Comparison of ENCODE assay signal across 8 mouse cellular contexts in the genomic region with DNA sequence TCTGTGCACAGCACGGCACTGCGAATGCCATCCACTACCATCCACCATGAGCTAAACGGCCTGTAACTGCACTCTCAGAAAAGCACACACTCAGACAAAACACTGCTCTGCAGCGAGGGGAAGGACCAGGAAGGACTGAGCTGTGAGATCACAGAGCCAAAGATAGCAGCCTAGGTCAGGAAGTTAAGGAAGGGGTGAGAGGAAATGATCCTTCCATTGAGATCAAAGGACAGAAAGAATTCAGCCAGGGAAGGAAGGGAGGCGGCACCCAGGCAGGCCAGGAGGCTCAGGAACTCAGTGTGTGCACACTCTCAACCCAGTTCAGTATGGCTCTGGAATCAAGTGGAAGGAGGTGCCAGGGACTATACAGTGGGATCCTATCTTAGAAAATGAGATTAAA. TPM values are rescaled to one million over a fixed set of nuclear protein-coding genes. Genes with fewer than 3 reads are reported as not detected.
DNase-seq lines count a peak whose midpoint lies in the region; ATAC-seq and TF ChIP-seq lines count a peak whose summit lies in the region.

No protein-coding gene starts in this region.

- no peak for DNase-seq in liver, postnatal 0 days
- DNase-seq in liver, embryonic 11.5 days (ENCODE audit: low spot score) = no peak
- peak; percentile 37 to 64 for DNase-seq in kidney, postnatal 25 days
- peak; percentile 45 for DNase-seq in stomach, postnatal 0 days (ENCODE audit: low spot score)
- no peak for DNase-seq in midbrain, embryonic 14.5 days
- no peak for DNase-seq in cerebellum, adult 9-11 months

- no peak overlapping the region for H3K4me3 ChIP-seq in liver, postnatal 0 days (ENCODE audit: low read depth, low read length)
- no peak overlapping the region for H3K4me3 ChIP-seq in liver, embryonic 11.5 days (ENCODE audit: low read depth, low read length)
- H3K4me3 ChIP-seq in heart, embryonic 13.5 days = no peak overlapping the region
- no peak overlapping the region for H3K4me3 ChIP-seq in stomach, postnatal 0 days (ENCODE audit: low read depth, low read length)
- H3K4me3 ChIP-seq in midbrain, embryonic 14.5 days (replicated peaks; ENCODE audit: low read depth, low read length) = no peak overlapping the region

- no peaks in the 10 kb centered on the region for H3K36me3 ChIP-seq in liver, postnatal 0 days (replicated peaks; ENCODE audit: insufficient read depth, low read length)
- H3K36me3 ChIP-seq in liver, embryonic 11.5 days (ENCODE audit: control insufficient read depth, insufficient read depth, low read length) = no peaks in the 10 kb centered on the region; the same call in 1 of the 2 replicates
- H3K36me3 ChIP-seq in heart, embryonic 13.5 days = peaks cover 8% of the 10 kb centered on the region
- no peaks in the 10 kb centered on the region for H3K36me3 ChIP-seq in stomach, postnatal 0 days (ENCODE audit: control insufficient read depth, insufficient read depth, low read length)
- H3K36me3 ChIP-seq in midbrain, embryonic 14.5 days (ENCODE audit: control insufficient read depth, insufficient read depth, low read length) = no peaks in the 10 kb centered on the region

- H3K9me3 ChIP-seq in liver, postnatal 0 days (ENCODE audit: low read length) = no peaks in the 10 kb centered on the region; the same call in 1 of the 2 replicates
- H3K9me3 ChIP-seq in liver, embryonic 11.5 days (ENCODE audit: control insufficient read depth, low read length) = peaks cover 2% of the 10 kb centered on the region
- H3K9me3 ChIP-seq in heart, embryonic 13.5 days = peaks cover 8% of the 10 kb centered on the region; the same call in 1 of the 2 replicates
- H3K9me3 ChIP-seq in stomach, postnatal 0 days (ENCODE audit: control insufficient read depth, low read length) = no peaks in the 10 kb centered on the region
- H3K9me3 ChIP-seq in midbrain, embryonic 14.5 days (ENCODE audit: control insufficient read depth, low read length) = peaks cover 5% of the 10 kb centered on the region; the same call in 1 of the 2 replicates

- no peaks in the 10 kb centered on the region for H3K27me3 ChIP-seq in liver, postnatal 0 days (ENCODE audit: insufficient read depth, low read length)
- no peaks in the 10 kb centered on the region for H3K27me3 ChIP-seq in liver, embryonic 11.5 days (replicated peaks; ENCODE audit: control insufficient read depth, insufficient read depth, low read length)
- no peaks in the 10 kb centered on the region for H3K27me3 ChIP-seq in heart, embryonic 13.5 days (replicated peaks)
- H3K27me3 ChIP-seq in stomach, postnatal 0 days (ENCODE audit: control insufficient read depth, insufficient read depth, low read length) = no peaks in the 10 kb centered on the region
- H3K27me3 ChIP-seq in midbrain, embryonic 14.5 days (ENCODE audit: control insufficient read depth, insufficient read depth, low read length) = no peaks in the 10 kb centered on the region

- H3K4me1 ChIP-seq in liver, postnatal 0 days (ENCODE audit: insufficient read depth) = no peaks in the 10 kb centered on the region
- H3K4me1 ChIP-seq in liver, embryonic 11.5 days (replicated peaks; ENCODE audit: control insufficient read depth, insufficient read depth, low read length) = peaks cover 8% of the 10 kb centered on the region
- peaks cover 23% of the 10 kb centered on the region for H3K4me1 ChIP-seq in heart, embryonic 13.5 days
- H3K4me1 ChIP-seq in stomach, postnatal 0 days (replicated peaks; ENCODE audit: control insufficient read depth, insufficient read depth) = no peaks in the 10 kb centered on the region
- no peaks in the 10 kb centered on the region for H3K4me1 ChIP-seq in midbrain, embryonic 14.5 days (ENCODE audit: control insufficient read depth, insufficient read depth, low read length)

- no peak overlapping the region for H3K27ac ChIP-seq in liver, postnatal 0 days (ENCODE audit: low read depth)
- H3K27ac ChIP-seq in liver, embryonic 11.5 days (ENCODE audit: low read depth, low read length) = no peak overlapping the region
- peak overlapping the region; percentile 90 for H3K27ac ChIP-seq in heart, embryonic 13.5 days (replicated peaks)
- peak overlapping the region; percentile 35; the same call in 1 of the 2 replicates for H3K27ac ChIP-seq in stomach, postnatal 0 days (replicated peaks)
- no peak overlapping the region for H3K27ac ChIP-seq in midbrain, embryonic 14.5 days (replicated peaks; ENCODE audit: low read depth, low read length)

- no peak for TF ChIP-seq CTCF in liver, postnatal 0 days (IDR thresholded peaks at IDR 0.05; ENCODE audit: low read depth)
- TF ChIP-seq CTCF in stomach, postnatal 0 days (IDR thresholded peaks at IDR 0.05; ENCODE audit: low read depth) = no peak

- no peak overlapping the region for H3K4me2 ChIP-seq in liver, postnatal 0 days (ENCODE audit: low read depth, low read length)
- no peak overlapping the region for H3K4me2 ChIP-seq in liver, embryonic 11.5 days
- H3K4me2 ChIP-seq in heart, embryonic 13.5 days = peak overlapping the region; percentile 36
- H3K4me2 ChIP-seq in stomach, postnatal 0 days (replicated peaks; ENCODE audit: low read depth) = no peak overlapping the region
- no peak overlapping the region for H3K4me2 ChIP-seq in midbrain, embryonic 14.5 days (ENCODE audit: low read length)

- no peak for TF ChIP-seq EP300 in liver, postnatal 0 days (IDR thresholded peaks at IDR 0.05; ENCODE audit: low read depth)
- TF ChIP-seq EP300 in stomach, postnatal 0 days (optimal IDR thresholded peaks at IDR 0.05) = no peak

- ATAC-seq in liver, postnatal 0 days = 0 out of 2 replicates have a peak, but pooled peaks have one; percentile 15
- ATAC-seq in liver, embryonic 11.5 days (replicated peaks; ENCODE audit: low FRiP score) = no peak; the same call in 1 of the 2 replicates
- ATAC-seq in heart, embryonic 13.5 days (ENCODE audit: extremely low read depth, insufficient number of reproducible peaks, low FRiP score, low TSS enrichment) = peak; percentile 65; the same call in 1 of the 2 replicates
- ATAC-seq in stomach, postnatal 0 days (ENCODE audit: low FRiP score, low TSS enrichment) = peak; percentile 90
- ATAC-seq in erythroblast, adult 5-6 weeks (replicated peaks; ENCODE audit: low FRiP score, poor library complexity, severe bottlenecking) = no peak
- no peak for ATAC-seq in midbrain, embryonic 14.5 days (ENCODE audit: low FRiP score, low TSS enrichment)

- H3K9ac ChIP-seq in liver, postnatal 0 days (replicated peaks) = no peak overlapping the region
- H3K9ac ChIP-seq in liver, embryonic 11.5 days (ENCODE audit: low read depth, low read length) = no peak overlapping the region
- H3K9ac ChIP-seq in heart, embryonic 13.5 days = peak overlapping the region; percentile 59
- H3K9ac ChIP-seq in stomach, postnatal 0 days (ENCODE audit: low read length) = no peak overlapping the region
- H3K9ac ChIP-seq in midbrain, embryonic 14.5 days (replicated peaks; ENCODE audit: low read length) = no peak overlapping the region

- 46% methylated on average over 5 of the region's 5 CpGs for WGBS in liver, postnatal 0 days (ENCODE audit: insufficient replicate concordance)
- WGBS in liver, embryonic 11.5 days = 40% methylated on average over 5 of the region's 5 CpGs
- 14% methylated on average over 5 of the region's 5 CpGs for WGBS in heart, embryonic 13.5 days
- WGBS in stomach, postnatal 0 days = 43% methylated on average over 5 of the region's 5 CpGs
- 61% methylated on average over 5 of the region's 5 CpGs for WGBS in midbrain, embryonic 14.5 days

RNA-seq across cellular contexts. Expression of a gene that starts 14.1 kb away (rescaled TPM):
- 2.3 and 2.9 TPM in 2 replicates for polyA plus RNA-seq in liver, postnatal 0 days (2015; fragmentation: Nextera tagmentation; extraction: Ambion mirVana)
- 5.0 TPM in 2 replicates for polyA plus RNA-seq in liver, embryonic 11.5 days (2014; fragmentation: Nextera tagmentation; extraction: Ambion mirVana)
- polyA plus RNA-seq in heart, embryonic 13.5 days (2015; fragmentation: Nextera tagmentation; extraction: Ambion mirVana) = 11.8 and 12.0 TPM in 2 replicates
- polyA plus RNA-seq in stomach, postnatal 0 days (2015; fragmentation: Nextera tagmentation; extraction: Ambion mirVana) = 6.3 and 6.4 TPM in 2 replicates
- total RNA-seq in erythroblast, adult 5-6 weeks (2015; ENCODE audit: low replicate concordance) = not detected in 2 replicates
- total RNA-seq in erythroblast, adult 5-6 weeks (2017; ENCODE audit: low replicate concordance) = 1.8 TPM in 1 of 2 replicates, not detected in the other
- 5.8 and 7.0 TPM in 2 replicates for polyA plus RNA-seq in midbrain, embryonic 14.5 days (2014; fragmentation: Nextera tagmentation; extraction: Ambion mirVana)

RNA-seq across cellular contexts. Expression of a gene that starts 37.6 kb away (rescaled TPM):
- 173 and 176 TPM in 2 replicates for polyA plus RNA-seq in liver, postnatal 0 days (2015; fragmentation: Nextera tagmentation; extraction: Ambion mirVana)
- 355 and 358 TPM in 2 replicates for polyA plus RNA-seq in liver, embryonic 11.5 days (2014; fragmentation: Nextera tagmentation; extraction: Ambion mirVana)
- 335 and 371 TPM in 2 replicates for polyA plus RNA-seq in heart, embryonic 13.5 days (2015; fragmentation: Nextera tagmentation; extraction: Ambion mirVana)
- polyA plus RNA-seq in stomach, postnatal 0 days (2015; fragmentation: Nextera tagmentation; extraction: Ambion mirVana) = 257 and 275 TPM in 2 replicates
- 116 and 134 TPM in 2 replicates for total RNA-seq in erythroblast, adult 5-6 weeks (2015; ENCODE audit: low replicate concordance)
- total RNA-seq in erythroblast, adult 5-6 weeks (2017; ENCODE audit: low replicate concordance) = 46.3 and 58.3 TPM in 2 replicates
- polyA plus RNA-seq in midbrain, embryonic 14.5 days (2014; fragmentation: Nextera tagmentation; extraction: Ambion mirVana) = 250 and 272 TPM in 2 replicates

Comparison
In these comparisons a context has a peak if more than half of its experiments do, and no peak if none do; other contexts are left out.
1. ATAC-seq: peak in liver, postnatal 0 days (single experiment), heart, embryonic 13.5 days (single experiment) and stomach, postnatal 0 days (single experiment); none in liver, embryonic 11.5 days (single experiment), erythroblast, adult 5-6 weeks (single experiment) and midbrain, embryonic 14.5 days (single experiment).
2. DNase-seq: peak in kidney, postnatal 25 days (2 of 2) and stomach, postnatal 0 days (single experiment); none in liver, postnatal 0 days (single experiment), liver, embryonic 11.5 days (single experiment), midbrain, embryonic 14.5 days (single experiment) and cerebellum, adult 9-11 months (single experiment).
3. H3K27ac ChIP-seq: peak in heart, embryonic 13.5 days (single experiment) and stomach, postnatal 0 days (single experiment); none in liver, postnatal 0 days (single experiment), liver, embryonic 11.5 days (single experiment) and midbrain, embryonic 14.5 days (single experiment).